Mouse (Mus musculus) liver, embryonic 15.5 days (tissue): ENCODE data around the gene Wipi1. TPM values are rescaled to one million over a fixed set of nuclear protein-coding genes. Genes with fewer than 3 reads are reported as not detected.

Source experiments
- ATAC-seq: fragments of 200-750 bp; cut with Nextera tagmentation; 2 replicates; pipeline ENCODE4 v1.8.0; 2017; ENCODE audit warnings: moderate number of reproducible peaks, mild to moderate bottlenecking, moderate library complexity; ENCODE audit not compliant: insufficient read depth
- H3K27ac ChIP-seq: fragments of 300-500 bp; sonication (generic); replicated peaks from 2 replicates; pipeline ENCODE4 v1.5.1; 2015; ENCODE audit warnings: mild to moderate bottlenecking, inconsistent platforms
- H3K27me3 ChIP-seq: fragments of 300-500 bp; sonication (generic); 2 replicates; pipeline ENCODE4 v1.6.1; 2015; ENCODE audit warnings: mild to moderate bottlenecking, inconsistent platforms
- H3K36me3 ChIP-seq: fragments of 300-500 bp; sonication (generic); replicated peaks from 2 replicates; pipeline ENCODE4 v1.6.1; 2015; ENCODE audit warnings: moderate library complexity, mild to moderate bottlenecking, inconsistent platforms
- H3K4me1 ChIP-seq: fragments of 300-500 bp; sonication (generic); replicated peaks from 2 replicates; pipeline ENCODE4 v1.6.1; 2015; ENCODE audit warnings: inconsistent platforms
- H3K4me2 ChIP-seq: fragments of 300-500 bp; sonication (generic); 2 replicates; pipeline ENCODE4 v1.6.1; 2015; ENCODE audit warnings: moderate library complexity, mild to moderate bottlenecking, inconsistent platforms
- H3K4me3 ChIP-seq: fragments of 300-500 bp; sonication (generic); replicated peaks from 2 replicates; pipeline ENCODE4 v1.5.1; 2015; ENCODE audit warnings: mild to moderate bottlenecking, inconsistent platforms
- H3K9ac ChIP-seq: fragments of 300-500 bp; sonication (generic); 2 replicates; pipeline ENCODE4 v1.6.1; 2015; ENCODE audit warnings: moderate library complexity, mild to moderate bottlenecking, inconsistent platforms
- H3K9me3 ChIP-seq: fragments of 300-500 bp; sonication (generic); replicated peaks from 2 replicates; pipeline ENCODE4 v1.6.1; 2016; ENCODE audit warnings: inconsistent platforms
- WGBS: fragments of 180-500 bp; shearing (Covaris S2); methylation state at CpG from one replicate; pipeline ENCODE4 v1.1.7; 2015; ENCODE audit warnings: mixed read lengths; ENCODE audit not compliant: insufficient replicate concordance; 5-methylcytosine and 5-hydroxymethylcytosine counted together
- polyA plus RNA-seq: library from polyadenylated mRNA; unstranded; fragments of >200 nt; fragmentation: Nextera tagmentation; extraction: Ambion mirVana; gene quantifications from 2 replicates; pipeline ENCODE4 v1.2.1, GENCODE M21; 2015

Gene Wipi1
- polyA plus RNA-seq, 1 experiment from 2014 or later, result 25.9 TPM

- Histone ChIP-seq H3K27ac (peak overlapping the region; percentile 96), H3K9ac (peak overlapping the region; percentile 53), H3K4me3 (0 out of 2 replicates have a peak overlapping the region, but pooled peaks have one; percentile 2), H3K4me2 (peak overlapping the region; percentile 46), H3K36me3 (no peaks in the 10 kb centered on the region), H3K9me3 (no peaks in the 10 kb centered on the region), H3K4me1 (peaks cover 85% of the 10 kb centered on the region), H3K27me3 (no peaks in the 10 kb centered on the region)
- peak; percentile 88 for ATAC-seq
- 18% methylated on average over 11 of the region's 11 CpGs for WGBS
These were observed 54.3 kb downstream of the Wipi1 start for GRCm38 (mm10) chr11:109557419-109557818.

- H3K9ac ChIP-seq, result peak overlapping the region; percentile 52
- peaks cover 95% of the 10 kb centered on the region for H3K4me1 ChIP-seq
- no peaks in the 10 kb centered on the region for H3K9me3 ChIP-seq
- no peaks in the 10 kb centered on the region for H3K27me3 ChIP-seq
- WGBS, result 9% methylated on average over 6 of the region's 6 CpGs
- ATAC-seq, result peak; percentile 56
- peak overlapping the region; percentile 96 for H3K27ac ChIP-seq
- H3K4me2 ChIP-seq, result peak overlapping the region; percentile 42
- H3K4me3 ChIP-seq, result no peak overlapping the region
- H3K36me3 ChIP-seq, result no peaks in the 10 kb centered on the region
These were observed 55.6 kb downstream of the Wipi1 start for GRCm38 (mm10) chr11:109556130-109556529.

- H3K9ac ChIP-seq, result no peak overlapping the region
- peak overlapping the region; percentile 96 for H3K27ac ChIP-seq
- no peaks in the 10 kb centered on the region for H3K27me3 ChIP-seq
- WGBS, result 42% methylated on average over 3 of the region's 3 CpGs
- no peak for ATAC-seq
- H3K4me1 ChIP-seq, result peaks cover 96% of the 10 kb centered on the region
- H3K4me3 ChIP-seq, result no peak overlapping the region
- H3K4me2 ChIP-seq, result no peak overlapping the region
- no peaks in the 10 kb centered on the region for H3K36me3 ChIP-seq
- no peaks in the 10 kb centered on the region for H3K9me3 ChIP-seq
These were observed 57.3 kb downstream of the Wipi1 start for GRCm38 (mm10) chr11:109554443-109554842.

GRCm38 (mm10) chr11:109553921-109554320, 57.8 kb downstream of the Wipi1 start:
- no peaks in the 10 kb centered on the region for H3K9me3 ChIP-seq
- H3K9ac ChIP-seq, result no peak overlapping the region
- peak overlapping the region; percentile 96 for H3K27ac ChIP-seq
- H3K36me3 ChIP-seq, result no peaks in the 10 kb centered on the region
- 53% methylated on average over 4 of the region's 4 CpGs for WGBS
- H3K4me1 ChIP-seq, result peaks cover 96% of the 10 kb centered on the region
- no peak for ATAC-seq
- H3K4me3 ChIP-seq, result no peak overlapping the region
- H3K4me2 ChIP-seq, result no peak overlapping the region
- no peaks in the 10 kb centered on the region for H3K27me3 ChIP-seq

GRCm38 (mm10) chr11:109549599-109550290, 62.0 kb downstream of the Wipi1 start:
- H3K4me1 ChIP-seq, result peaks cover 96% of the 10 kb centered on the region
- WGBS, result 14% methylated on average over 5 of the region's 5 CpGs
- ATAC-seq, result peak; percentile 97
- H3K27me3 ChIP-seq, result no peaks in the 10 kb centered on the region
- peak overlapping the region; percentile 50 for H3K9ac ChIP-seq
- H3K9me3 ChIP-seq, result no peaks in the 10 kb centered on the region
- peak overlapping the region; percentile 96 for H3K27ac ChIP-seq
- peak overlapping the region; percentile 25 for H3K4me3 ChIP-seq
- H3K4me2 ChIP-seq, result peak overlapping the region; percentile 58
- no peaks in the 10 kb centered on the region for H3K36me3 ChIP-seq

GRCm38 (mm10) chr11:109547652-109548051, 64.1 kb downstream of the Wipi1 start:
- Histone ChIP-seq H3K36me3 (no peaks in the 10 kb centered on the region), H3K9me3 (no peaks in the 10 kb centered on the region), H3K4me3 (no peak overlapping the region), H3K4me1 (peaks cover 91% of the 10 kb centered on the region), H3K4me2 (no peak overlapping the region), H3K9ac (no peak overlapping the region), H3K27me3 (no peaks in the 10 kb centered on the region), H3K27ac (peak overlapping the region; percentile 96)
- 93% methylated on average over 1 of the region's 1 CpGs for WGBS
- ATAC-seq, result no peak

- Histone ChIP-seq H3K27ac (peak overlapping the region; percentile 76), H3K9ac (peak overlapping the region; percentile 46)
These were observed 65.3 kb downstream of the Wipi1 start for GRCm38 (mm10) chr11:109546305-109547001.

GRCm38 (mm10) chr11:109545700-109546143, 66.0 kb downstream of the Wipi1 start:
- Histone ChIP-seq H3K4me3 (peak overlapping the region; percentile 26), H3K9ac (peak overlapping the region; percentile 46), H3K27ac (peak overlapping the region; percentile 76), H3K36me3 (no peaks in the 10 kb centered on the region), H3K4me2 (peak overlapping the region; percentile 60), H3K27me3 (no peaks in the 10 kb centered on the region), H3K4me1 (peaks cover 86% of the 10 kb centered on the region), H3K9me3 (no peaks in the 10 kb centered on the region)
- no peak for ATAC-seq
- 29% methylated on average over 12 of the region's 12 CpGs for WGBS

More at GRCm38 (mm10) chr11:109546305-109547001, 65.3 kb downstream of the Wipi1 start:
- Histone ChIP-seq H3K27me3 (no peaks in the 10 kb centered on the region), H3K9me3 (no peaks in the 10 kb centered on the region), H3K4me3 (no peak overlapping the region), H3K4me1 (peaks cover 86% of the 10 kb centered on the region), H3K4me2 (no peak overlapping the region), H3K36me3 (no peaks in the 10 kb centered on the region)
- WGBS, result 62% methylated on average over 16 of the region's 16 CpGs
- no peak for ATAC-seq

- 12% methylated on average over 7 of the region's 7 CpGs for WGBS
- H3K27me3 ChIP-seq, result no peaks in the 10 kb centered on the region
- ATAC-seq, result peak; percentile 13; the same call in 1 of the 2 replicates
- peak overlapping the region; percentile 60 for H3K4me2 ChIP-seq
- H3K4me1 ChIP-seq, result peaks cover 86% of the 10 kb centered on the region
- peak overlapping the region; percentile 46; the same call in 1 of the 2 replicates for H3K9ac ChIP-seq
- H3K4me3 ChIP-seq, result peak overlapping the region; percentile 26; the same call in 1 of the 2 replicates
- peak overlapping the region; percentile 76 for H3K27ac ChIP-seq
- H3K36me3 ChIP-seq, result no peaks in the 10 kb centered on the region
- H3K9me3 ChIP-seq, result no peaks in the 10 kb centered on the region
These were observed 66.5 kb downstream of the Wipi1 start for GRCm38 (mm10) chr11:109545265-109545664.

- Histone ChIP-seq H3K36me3 (no peaks in the 10 kb centered on the region), H3K4me3 (no peak overlapping the region), H3K4me2 (no peak overlapping the region), H3K4me1 (peaks cover 85% of the 10 kb centered on the region), H3K9me3 (no peaks in the 10 kb centered on the region), H3K27me3 (no peaks in the 10 kb centered on the region), H3K9ac (no peak overlapping the region), H3K27ac (peak overlapping the region; percentile 76)
- no peak for ATAC-seq
- 75% methylated on average over 7 of the region's 7 CpGs for WGBS
These were observed 67.3 kb downstream of the Wipi1 start for GRCm38 (mm10) chr11:109544432-109544831.

- no peaks in the 10 kb centered on the region for H3K9me3 ChIP-seq
- H3K4me2 ChIP-seq, result no peak overlapping the region
- no peak overlapping the region for H3K4me3 ChIP-seq
- no peaks in the 10 kb centered on the region for H3K27me3 ChIP-seq
- WGBS, result 76% methylated on average over 9 of the region's 9 CpGs
- H3K4me1 ChIP-seq, result peaks cover 85% of the 10 kb centered on the region
- ATAC-seq, result no peak
- H3K27ac ChIP-seq, result peak overlapping the region; percentile 25; the same call in 1 of the 2 replicates
- no peaks in the 10 kb centered on the region for H3K36me3 ChIP-seq
- H3K9ac ChIP-seq, result no peak overlapping the region
These were observed 68.3 kb downstream of the Wipi1 start for GRCm38 (mm10) chr11:109543466-109543865.
